Mouse (Mus musculus) brown adipose tissue, adult 24 weeks (tissue): ENCODE measurements around the gene Cox4i2. TPM values are rescaled to one million over a fixed set of nuclear protein-coding genes. Genes with fewer than 3 reads are reported as not detected.

Source experiments
- H3K27ac ChIP-seq: fragments of 200-500 bp; replicated peaks from 2 replicates; pipeline ENCODE4 v1.5.1; 2012; ENCODE audit warnings: low read depth, mild to moderate bottlenecking, low read length
- H3K4me1 ChIP-seq: fragments of 200-500 bp; 2 replicates; pipeline ENCODE4 v1.6.1; 2012; ENCODE audit warnings: low read length, mixed read lengths; ENCODE audit not compliant: control insufficient read depth, insufficient read depth, insufficient read length
- H3K4me3 ChIP-seq: fragments of 200-500 bp; 2 replicates; pipeline ENCODE4 v1.5.1; 2012; ENCODE audit warnings: low read depth, mild to moderate bottlenecking, low read length, moderate library complexity; ENCODE audit not compliant: insufficient read depth
- polyA plus RNA-seq: library from polyadenylated mRNA; stranded (reverse); fragments of >200 nt; gene quantifications from 2 replicates; pipeline ENCODE4 v1.2.4, GENCODE M21; 2012; ENCODE audit not compliant: missing spikeins, insufficient read depth, insufficient read length

Cox4i2 gene
- polyA plus RNA-seq, 1 experiment, result 8.7 TPM

DNA sequence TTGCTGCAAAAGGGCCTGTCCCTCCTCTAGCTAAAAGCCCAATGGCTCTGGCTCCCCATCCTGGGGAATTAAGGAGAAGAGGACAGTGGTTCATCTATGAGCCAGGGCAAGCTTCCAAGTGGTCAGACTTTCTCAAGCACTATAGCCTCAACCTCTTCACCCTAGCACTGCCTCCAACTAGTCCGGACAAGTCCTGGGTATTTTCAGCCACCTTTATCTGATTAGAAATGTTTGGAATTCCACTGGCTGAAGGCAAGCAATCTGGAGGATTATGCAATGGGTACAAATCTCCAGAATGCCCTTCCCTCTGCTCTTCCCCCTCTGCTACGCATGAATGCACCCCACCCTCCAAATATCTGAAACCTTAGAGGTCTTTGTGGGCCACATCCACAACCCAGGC lies 38.5 kb downstream of the Cox4i2 start:
- Histone ChIP-seq H3K4me1 (peaks cover 66% of the 10 kb centered on the region), H3K27ac (peak overlapping the region; percentile 35; the same call in 1 of the 2 replicates), H3K4me3 (no peak overlapping the region)

DNA sequence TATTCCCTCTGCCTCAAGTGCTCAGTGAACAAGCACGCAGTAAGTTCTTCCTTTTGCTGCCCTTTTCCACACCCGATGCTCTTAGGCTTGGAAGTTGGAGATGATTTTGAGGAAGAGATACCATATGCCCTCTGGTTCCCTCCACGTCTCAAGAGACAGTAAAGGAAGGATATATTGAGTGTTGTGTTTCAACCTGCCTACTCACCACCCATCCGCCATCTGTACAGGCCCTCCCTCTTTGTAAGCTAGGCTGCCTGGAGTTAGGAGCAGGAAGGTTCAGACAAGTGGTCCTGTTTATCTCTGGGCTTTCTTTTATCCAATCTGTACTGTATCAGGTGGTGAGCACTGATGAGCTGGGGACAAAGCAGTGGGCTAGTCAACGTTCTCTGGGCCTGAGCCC lies 39.4 kb downstream of the Cox4i2 start:
- Histone ChIP-seq H3K4me1 (peaks cover 61% of the 10 kb centered on the region), H3K27ac (0 out of 2 replicates have a peak overlapping the region, but pooled peaks have one; percentile 1), H3K4me3 (no peak overlapping the region)

DNA sequence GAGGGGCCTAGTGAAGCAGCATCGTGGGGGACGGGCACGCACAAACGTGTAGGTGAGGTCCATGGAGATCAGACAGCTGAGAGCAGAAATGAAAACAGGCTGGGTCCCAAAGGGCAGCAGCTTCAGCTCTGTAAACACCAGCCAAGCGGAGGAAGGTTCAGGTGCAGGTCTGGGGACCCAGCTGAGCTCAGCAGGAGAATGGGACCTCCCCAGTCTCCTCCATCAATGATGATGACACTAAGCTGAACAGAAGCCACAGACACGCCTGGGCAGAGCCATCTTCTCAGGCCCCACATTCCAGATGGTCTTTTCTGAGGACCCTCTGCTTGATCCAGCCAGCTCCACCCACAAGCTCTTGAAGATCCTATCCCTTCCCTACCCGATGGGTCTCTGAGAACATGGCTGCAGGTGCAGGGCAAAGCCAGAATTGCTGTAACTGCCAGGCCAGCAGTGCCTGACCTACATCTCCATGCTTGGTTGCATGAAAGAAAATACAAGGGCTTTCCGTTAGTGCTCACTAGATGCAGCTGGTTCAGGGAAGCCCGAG lies 40.4 kb downstream of the Cox4i2 start:
- peaks cover 52% of the 10 kb centered on the region for H3K4me1 ChIP-seq
- no peak overlapping the region for H3K27ac ChIP-seq

DNA sequence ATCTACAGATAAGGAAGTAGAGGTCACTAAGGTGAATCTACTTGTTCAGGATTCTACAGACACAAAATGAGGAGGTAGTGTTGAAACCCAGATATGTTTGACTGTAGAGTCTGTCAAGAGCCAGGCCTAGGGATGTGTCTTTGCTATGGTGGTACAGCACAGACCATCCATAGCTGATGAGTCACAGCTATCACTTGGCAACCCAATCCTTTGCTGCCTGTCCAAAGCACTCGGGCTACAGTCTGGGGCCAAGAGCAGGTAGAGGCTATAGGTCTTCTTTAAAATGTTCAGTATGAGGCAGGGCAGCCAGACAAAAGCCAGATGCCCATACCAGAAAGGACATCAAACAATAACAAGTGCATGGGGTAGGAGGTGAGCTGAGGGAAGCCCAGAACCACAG lies 43.6 kb downstream of the Cox4i2 start:
- H3K4me3 ChIP-seq, result no peak overlapping the region
- H3K27ac ChIP-seq, result no peak overlapping the region
- peaks cover 26% of the 10 kb centered on the region for H3K4me1 ChIP-seq

More for the DNA sequence above, 40.4 kb downstream of the Cox4i2 start:
- no peak overlapping the region for H3K4me3 ChIP-seq

DNA sequence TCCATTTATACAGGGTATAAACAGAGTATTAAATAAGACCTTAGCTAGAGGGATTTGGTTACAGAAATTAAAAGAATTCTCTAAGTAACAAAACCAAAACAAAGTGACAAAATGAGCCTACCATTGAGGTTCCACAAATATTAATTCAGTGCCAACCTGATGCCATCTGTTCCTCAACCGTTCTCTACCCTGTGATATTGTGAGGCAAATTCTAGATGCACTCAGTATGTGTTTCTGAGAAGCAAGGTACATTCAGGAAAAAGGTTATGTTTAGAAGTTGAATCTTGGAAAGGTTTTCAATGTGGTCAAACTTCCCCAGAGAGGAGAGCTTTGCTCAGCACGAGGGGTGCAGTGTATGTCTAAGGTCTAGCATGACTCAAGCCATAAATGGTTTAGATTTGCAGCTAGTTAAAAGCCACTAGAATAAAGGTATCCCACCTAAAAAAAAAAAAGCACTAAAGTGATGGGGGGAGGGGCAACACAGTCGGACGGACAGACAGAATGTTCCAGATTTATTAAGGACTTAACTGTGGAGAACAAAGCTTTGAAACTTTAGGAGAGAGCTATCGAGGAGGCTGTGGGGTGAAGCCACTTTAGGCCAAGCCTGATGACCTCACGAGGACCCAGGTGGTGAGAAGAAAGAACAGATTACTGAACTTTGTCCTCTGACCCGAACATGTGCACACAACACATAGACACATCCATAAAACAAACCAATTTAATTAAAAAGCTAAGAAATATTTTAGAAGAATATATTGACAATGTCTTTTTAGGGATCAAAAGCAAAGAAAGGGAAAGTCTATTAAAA lies 46.2 kb downstream of the Cox4i2 start:
- no peak overlapping the region for H3K27ac ChIP-seq
- H3K4me3 ChIP-seq, result no peak overlapping the region
- peaks cover 16% of the 10 kb centered on the region for H3K4me1 ChIP-seq

DNA sequence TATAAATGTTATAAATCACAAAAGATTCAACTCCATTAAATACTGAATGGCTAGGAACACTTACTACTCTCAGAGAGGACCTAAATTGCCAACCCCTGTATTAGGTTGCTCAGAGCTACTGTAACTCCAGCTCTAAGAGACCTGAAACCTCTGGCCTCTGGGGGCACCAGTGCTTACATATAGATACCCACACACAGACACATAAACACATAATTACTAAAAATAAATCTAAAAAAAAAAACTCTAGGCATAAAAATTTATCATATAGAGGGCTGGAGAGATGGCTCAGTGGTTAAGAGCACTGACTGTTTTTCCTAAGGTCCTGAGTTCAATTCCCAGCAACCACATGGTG lies 46.8 kb downstream of the Cox4i2 start:
- Histone ChIP-seq H3K4me3 (no peak overlapping the region), H3K27ac (no peak overlapping the region), H3K4me1 (peaks cover 18% of the 10 kb centered on the region)

DNA sequence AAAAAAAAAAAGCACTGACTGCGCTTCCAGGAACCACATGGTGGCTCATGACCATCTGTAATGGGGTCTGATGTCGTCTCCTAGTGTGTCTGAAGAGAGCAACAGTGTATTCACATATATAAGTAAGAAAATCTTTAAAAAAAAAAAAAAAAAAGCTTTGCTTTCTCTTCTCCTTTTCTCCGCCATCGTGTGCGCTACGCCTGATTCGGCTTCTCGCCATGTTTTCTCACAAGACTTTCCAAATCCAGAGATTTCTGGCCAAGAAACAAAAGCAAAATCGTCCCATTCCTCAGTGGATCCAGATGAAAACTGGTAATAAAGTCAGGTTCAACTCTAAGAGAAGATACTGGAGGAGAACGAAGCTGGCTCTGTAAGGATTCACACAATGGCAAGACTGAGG lies 48.3 kb downstream of the Cox4i2 start:
- H3K4me3 ChIP-seq, result no peak overlapping the region

DNA sequence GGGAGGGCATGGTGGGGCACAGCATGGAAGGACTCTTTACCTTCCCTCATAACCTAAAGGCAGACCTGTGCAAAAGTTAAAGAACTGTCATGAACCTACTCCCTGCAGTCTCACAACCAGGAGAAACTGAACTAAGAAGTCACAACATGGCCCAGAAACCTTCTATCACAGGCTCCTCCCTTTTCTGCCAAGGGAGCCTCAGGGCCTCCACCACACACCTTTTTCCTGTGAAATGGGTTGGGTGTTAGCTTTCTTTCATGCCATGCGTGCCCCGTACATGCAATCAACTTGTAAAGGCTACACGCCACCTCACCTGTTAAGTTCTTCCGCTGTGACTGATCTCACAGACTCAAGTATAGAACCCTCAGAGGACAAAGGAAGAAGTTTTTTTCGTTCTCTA lies 49.1 kb downstream of the Cox4i2 start:
- Histone ChIP-seq H3K4me1 (peaks cover 30% of the 10 kb centered on the region), H3K27ac (no peak overlapping the region), H3K4me3 (no peak overlapping the region)

More for the DNA sequence above, 48.3 kb downstream of the Cox4i2 start:
- peaks cover 30% of the 10 kb centered on the region for H3K4me1 ChIP-seq
- H3K27ac ChIP-seq, result no peak overlapping the region

DNA sequence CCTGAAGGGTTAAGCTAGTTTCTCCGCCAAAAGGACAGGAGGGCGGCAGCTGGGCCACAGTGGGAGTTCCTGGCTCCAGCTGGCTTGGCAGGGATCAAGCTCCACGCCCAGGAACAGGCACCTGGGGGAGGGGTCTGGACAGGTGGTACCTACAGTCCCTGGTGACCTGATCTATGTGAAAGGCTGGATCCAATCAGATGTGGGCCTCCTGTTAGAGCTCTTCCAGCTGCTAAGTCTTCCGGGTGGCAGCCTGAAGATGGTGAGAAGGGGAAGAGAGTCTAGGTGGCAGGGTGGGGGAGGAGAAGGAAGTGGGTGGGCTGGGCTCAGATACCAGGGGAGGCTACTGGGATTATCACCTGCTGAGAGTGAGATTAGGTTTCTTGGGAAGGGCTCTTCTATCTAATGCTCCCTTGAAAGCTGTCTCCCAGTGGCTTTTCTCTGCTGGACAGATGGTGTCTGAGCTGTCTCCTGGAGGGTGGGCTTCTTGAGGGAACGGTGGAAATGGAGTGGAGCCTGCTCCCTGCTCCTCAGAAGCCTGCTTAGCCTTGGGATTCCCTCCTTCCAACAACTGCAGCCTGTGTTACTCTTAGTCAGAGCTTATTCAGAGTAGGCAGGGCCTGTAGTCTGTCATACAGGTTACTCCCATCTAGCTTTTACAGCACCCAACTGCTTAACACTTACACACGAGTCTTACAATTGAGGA lies 50.6 kb downstream of the Cox4i2 start:
- Histone ChIP-seq H3K4me1 (peaks cover 30% of the 10 kb centered on the region), H3K4me3 (no peak overlapping the region)

DNA sequence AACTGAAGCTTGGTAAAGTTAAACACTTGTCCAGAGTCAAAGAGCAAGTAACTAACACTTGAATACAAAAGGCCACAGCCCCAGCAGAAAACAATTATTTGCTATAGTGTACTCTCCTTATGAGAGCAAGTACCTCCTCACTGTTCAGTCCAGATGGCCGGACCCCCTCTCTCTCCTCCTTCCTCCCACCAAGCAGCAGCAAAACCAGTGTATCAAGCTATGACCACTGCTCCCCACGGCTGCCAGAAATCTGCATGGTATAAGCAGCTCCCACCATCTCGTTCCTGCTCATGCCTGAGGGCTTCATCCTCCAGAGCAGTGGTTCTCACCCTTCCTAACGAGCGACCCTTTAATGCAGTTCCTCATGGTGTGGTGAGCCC lies 51.1 kb downstream of the Cox4i2 start:
- Histone ChIP-seq H3K4me3 (no peak overlapping the region), H3K27ac (peak overlapping the region; percentile 77), H3K4me1 (peaks cover 30% of the 10 kb centered on the region)

More for the DNA sequence above, 50.6 kb downstream of the Cox4i2 start:
- peak overlapping the region; percentile 56 for H3K27ac ChIP-seq

DNA sequence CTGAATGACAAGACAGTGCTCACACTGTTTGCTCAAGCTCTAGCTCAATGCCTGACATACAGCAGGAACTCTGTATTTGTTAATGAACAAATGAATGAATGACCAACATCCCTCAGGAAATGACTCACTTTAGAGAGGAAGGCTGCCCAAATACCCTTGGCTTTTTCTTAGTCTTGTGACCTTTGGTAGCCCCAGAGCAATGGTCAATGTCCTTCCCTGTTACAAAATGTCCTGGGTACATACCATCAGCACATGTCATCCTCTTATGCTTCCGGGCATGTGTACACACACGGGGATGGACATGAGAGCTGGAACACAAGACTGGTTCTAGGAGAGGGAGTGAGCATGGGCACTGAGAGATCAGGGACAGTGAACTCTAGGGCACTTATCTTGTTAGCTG lies 52.1 kb downstream of the Cox4i2 start:
- Histone ChIP-seq H3K27ac (peak overlapping the region; percentile 77), H3K4me1 (peaks cover 28% of the 10 kb centered on the region), H3K4me3 (no peak overlapping the region)

DNA sequence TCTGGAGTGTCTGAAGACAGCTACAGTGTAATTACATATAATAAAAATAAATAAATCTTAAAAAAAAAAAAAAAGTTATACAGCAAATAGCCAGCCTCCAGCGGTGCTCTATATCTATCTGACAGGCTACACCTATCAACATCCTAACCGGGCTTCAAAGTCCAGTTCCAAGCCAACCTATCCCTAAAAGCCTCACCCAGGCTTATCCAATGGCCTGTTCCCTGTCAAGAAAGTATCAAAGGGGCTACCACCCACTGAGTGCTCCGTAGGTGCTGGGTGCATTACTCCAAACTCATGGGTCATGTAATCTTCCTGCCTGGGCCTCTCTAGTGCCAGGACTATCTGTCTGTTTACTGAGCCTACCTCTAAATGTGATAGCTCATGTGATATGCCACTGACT lies 54.2 kb downstream of the Cox4i2 start:
- H3K27ac ChIP-seq, result no peak overlapping the region
- H3K4me1 ChIP-seq, result peaks cover 33% of the 10 kb centered on the region
- no peak overlapping the region for H3K4me3 ChIP-seq

DNA sequence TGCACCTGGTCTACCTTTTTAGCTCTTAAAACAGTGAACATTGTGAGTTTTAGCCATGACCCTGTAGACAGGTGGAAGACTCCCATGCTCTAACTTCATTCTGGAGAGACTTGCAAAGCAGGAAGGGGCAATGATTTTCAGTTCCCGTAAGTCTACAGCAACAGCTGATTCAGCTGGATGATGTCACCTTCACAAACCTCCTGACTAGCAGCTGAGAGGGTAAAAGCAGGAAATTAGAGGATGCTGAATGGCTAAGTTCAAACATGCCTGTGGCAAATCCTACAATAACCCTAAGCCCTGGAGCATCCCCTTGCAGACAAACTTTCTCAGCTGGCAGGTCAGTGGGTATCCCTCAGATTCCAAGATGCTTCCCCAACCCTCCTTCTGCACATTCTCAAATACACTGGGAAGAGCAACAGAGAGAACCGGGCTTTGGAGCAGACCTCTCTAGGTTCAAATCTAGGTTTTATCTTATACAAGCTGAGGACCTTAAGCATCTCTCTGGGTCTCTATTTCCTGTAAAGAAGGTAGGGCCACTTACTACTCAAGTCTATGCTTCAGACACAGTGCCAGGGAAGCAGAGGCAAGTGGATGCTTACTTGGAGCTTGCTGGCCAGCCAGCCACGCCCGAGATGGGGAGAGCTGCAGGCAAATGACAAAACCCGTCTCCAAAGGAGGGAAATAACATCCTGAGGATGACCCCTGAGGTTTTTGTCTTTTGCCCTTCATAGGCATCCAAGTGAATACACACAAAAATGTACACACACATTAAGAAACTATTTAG lies 56.4 kb downstream of the Cox4i2 start:
- no peak overlapping the region for H3K4me3 ChIP-seq
- H3K4me1 ChIP-seq, result peaks cover 35% of the 10 kb centered on the region
- H3K27ac ChIP-seq, result peak overlapping the region; percentile 63

DNA sequence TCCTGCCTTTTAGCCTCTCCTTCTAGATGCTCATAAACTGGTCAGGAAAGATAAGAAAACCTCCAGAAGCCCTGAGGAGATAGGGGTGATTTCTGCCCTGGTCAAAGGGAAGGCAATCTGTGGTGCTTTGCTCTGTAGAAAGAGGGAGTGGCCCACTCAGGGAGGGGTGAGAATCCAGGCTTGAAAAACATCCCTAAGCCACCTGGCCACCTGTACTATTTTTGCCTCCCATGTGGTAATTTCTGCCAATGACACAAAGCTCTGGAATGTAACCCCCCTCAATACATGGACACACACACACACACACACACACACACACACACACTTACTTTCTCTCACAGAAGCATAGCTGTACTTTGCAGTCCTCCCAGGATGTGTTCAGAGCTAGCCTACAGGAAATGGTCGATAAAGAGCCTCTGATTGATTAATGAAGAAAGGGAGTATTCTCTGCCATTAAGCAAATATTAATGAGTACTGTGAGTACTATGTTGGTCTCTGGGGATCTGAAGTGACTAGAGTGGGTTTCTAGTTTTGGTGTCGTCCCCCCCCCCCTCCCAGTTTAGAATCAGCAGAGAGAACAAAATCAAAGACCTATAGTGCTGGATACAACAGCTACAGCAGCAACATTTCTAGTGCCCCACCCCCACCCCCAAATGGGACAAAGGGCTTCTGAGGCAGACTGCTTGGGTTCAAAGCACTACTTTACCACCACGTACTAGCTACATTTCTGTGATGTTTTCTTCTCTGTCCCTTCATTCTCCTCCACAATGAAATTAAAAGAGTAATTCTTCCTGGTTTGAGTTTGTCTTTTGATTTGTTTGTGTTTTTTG lies 57.6 kb downstream of the Cox4i2 start:
- H3K4me1 ChIP-seq, result peaks cover 36% of the 10 kb centered on the region

More for the DNA sequence above, 57.6 kb downstream of the Cox4i2 start:
- peak overlapping the region; percentile 55 for H3K27ac ChIP-seq
- no peak overlapping the region for H3K4me3 ChIP-seq
